Mouse (Mus musculus) C2C12 (cell line): ENCODE results near the gene Hs6st3. TPM values are rescaled to one million over a fixed set of nuclear protein-coding genes. Genes with fewer than 3 reads are reported as not detected.

Experiments
- H3K27me3 ChIP-seq: one replicate; pipeline ENCODE4 v1.6.1; 2011; ENCODE audit not compliant: control insufficient read depth, insufficient read depth, insufficient read length
- H3K36me3 ChIP-seq: one replicate; pipeline ENCODE4 v1.6.1; 2011; ENCODE audit not compliant: control insufficient read depth, insufficient read depth
- H3K4me3 ChIP-seq: one replicate; pipeline ENCODE4 v1.5.1; 2011; ENCODE audit warnings: mild to moderate bottlenecking, control low read depth; ENCODE audit not compliant: poor library complexity, insufficient read depth, severe bottlenecking
- H3K79me2 ChIP-seq: one replicate; pipeline ENCODE4 v1.6.1; 2011; ENCODE audit not compliant: control insufficient read depth, insufficient read depth
- H3K79me3 ChIP-seq: one replicate; pipeline ENCODE4 v1.6.1; 2011; ENCODE audit warnings: low read depth, control low read depth
- H3ac ChIP-seq: one replicate; pipeline ENCODE3; 2011; ENCODE audit warnings: low read depth; ENCODE audit not compliant: control insufficient read depth, insufficient read length
- CEBPB ChIP-seq: IDR thresholded peaks from one replicate; pipeline ENCODE4 v1.6.1; 2011; ENCODE audit warnings: low read depth, mild to moderate bottlenecking, control low read depth, moderate library complexity
- CTCF ChIP-seq: IDR thresholded peaks from one replicate; pipeline ENCODE4 v1.5.1; 2011; ENCODE audit not compliant: control insufficient read depth, insufficient read depth, insufficient read length
- FOSL1 ChIP-seq: IDR thresholded peaks from one replicate; pipeline ENCODE4 v1.8.0; 2011; ENCODE audit warnings: mild to moderate bottlenecking, low read length; ENCODE audit not compliant: poor library complexity, insufficient read depth, severe bottlenecking
- MAX ChIP-seq: IDR thresholded peaks from one replicate; pipeline ENCODE4 v1.6.1; 2011; ENCODE audit warnings: mild to moderate bottlenecking, control low read depth
- MYOD1 ChIP-seq: IDR thresholded peaks from one replicate; pipeline ENCODE4 v1.6.1; 2011; ENCODE audit warnings: low read depth; ENCODE audit not compliant: control insufficient read depth, insufficient read length
- MYOG ChIP-seq: IDR thresholded peaks from one replicate; pipeline ENCODE4 v1.6.1; 2011; ENCODE audit not compliant: control insufficient read depth, insufficient read length; ENCODE audit errors: extremely low read depth
- USF1 ChIP-seq: IDR thresholded peaks from one replicate; pipeline ENCODE4 v1.6.1; 2011; ENCODE audit warnings: low read depth, mild to moderate bottlenecking, control low read depth, moderate library complexity
- polyA plus RNA-seq: library from polyadenylated mRNA; unstranded; fragments of >200 nt; fragmentation: generic; extraction: Trizol; gene quantifications from one replicate; pipeline ENCODE4 v1.2.1, GENCODE M21; 2012; ENCODE audit warnings: missing spikeins

The Hs6st3 gene
- polyA plus RNA-seq, 1 experiment, result not detected

DNA sequence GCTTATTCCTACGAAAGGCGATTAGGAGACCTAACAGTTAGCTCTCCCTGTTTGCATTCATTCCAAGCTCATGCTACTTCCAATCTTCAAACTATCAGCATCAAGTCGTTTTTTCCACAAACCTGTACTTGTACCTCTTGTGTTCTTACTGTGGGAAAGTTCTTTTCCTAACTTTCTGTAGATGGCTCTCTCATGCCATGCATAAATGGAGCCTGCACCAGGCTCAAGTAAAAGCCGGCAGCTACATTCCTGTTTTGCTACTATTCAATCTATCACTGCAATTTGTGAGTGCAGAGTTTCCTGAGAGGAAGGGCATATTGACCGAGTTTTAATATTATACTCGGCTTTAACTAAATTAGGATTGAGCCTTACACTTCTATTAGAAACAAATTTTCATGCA lies 25.6 kb upstream of the Hs6st3 start:
- no peak overlapping the region for H3K4me3 ChIP-seq
- no peaks in the 10 kb centered on the region for H3K36me3 ChIP-seq
- no peaks in the 10 kb centered on the region for H3K79me3 ChIP-seq
- no peak for TF ChIP-seq MAX
- no peak for TF ChIP-seq MYOD1
- TF ChIP-seq FOSL1, result no peak
- no peak for TF ChIP-seq CEBPB
- no peak for TF ChIP-seq MYOG
- TF ChIP-seq CTCF, result no peak
- no peak for TF ChIP-seq USF1
- peaks cover 13% of the 10 kb centered on the region for H3K27me3 ChIP-seq
- no peaks in the 10 kb centered on the region for H3K79me2 ChIP-seq
- H3ac ChIP-seq, result no peak overlapping the region

DNA sequence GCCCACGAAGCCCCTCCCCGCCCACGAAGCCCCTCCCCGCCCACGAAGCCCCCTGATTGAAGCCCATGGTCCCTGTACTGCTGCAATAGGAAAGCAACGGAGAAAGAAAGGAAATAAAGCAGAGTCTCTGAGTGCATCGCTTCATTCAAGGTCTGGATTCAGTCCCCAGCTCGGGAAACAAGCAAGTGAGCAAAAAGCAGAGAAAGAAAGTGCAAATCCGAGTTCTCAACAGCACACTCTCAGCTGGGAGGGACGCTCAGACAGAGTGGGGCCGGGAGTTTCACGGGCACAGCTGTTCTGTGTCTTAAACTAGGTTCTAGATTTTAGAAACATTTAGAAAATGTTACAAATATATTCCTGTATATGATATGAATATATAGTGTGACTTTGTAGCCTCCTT lies 14.6 kb upstream of the Hs6st3 start:
- no peaks in the 10 kb centered on the region for H3K79me3 ChIP-seq
- H3K4me3 ChIP-seq, result no peak overlapping the region
- H3ac ChIP-seq, result no peak overlapping the region

DNA sequence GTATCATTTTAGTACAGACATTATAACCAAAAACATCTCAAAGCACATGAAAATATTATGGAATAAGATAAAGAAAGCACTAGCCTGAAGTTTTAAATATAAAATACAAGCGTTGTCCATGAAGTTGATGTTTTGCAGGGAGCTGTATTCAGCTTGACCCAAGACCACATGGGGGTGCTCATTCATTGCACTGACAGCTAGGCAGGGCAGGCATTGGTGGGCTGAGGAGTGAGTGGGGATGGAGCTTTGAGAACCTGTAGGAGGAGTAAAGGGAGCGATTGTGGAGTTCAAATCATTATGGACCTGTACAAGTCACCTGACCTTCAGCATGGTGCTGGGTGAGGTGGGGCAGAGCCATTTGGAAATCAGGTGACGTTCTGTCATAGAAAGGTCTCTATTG lies 14.1 kb upstream of the Hs6st3 start:
- no peaks in the 10 kb centered on the region for H3K79me2 ChIP-seq
- no peaks in the 10 kb centered on the region for H3K36me3 ChIP-seq
- H3K27me3 ChIP-seq, result no peaks in the 10 kb centered on the region
- no peak overlapping the region for H3ac ChIP-seq
- no peaks in the 10 kb centered on the region for H3K79me3 ChIP-seq
- TF ChIP-seq CTCF (no peak), FOSL1 (no peak), USF1 (no peak), MYOG (no peak), CEBPB (no peak), MAX (no peak), MYOD1 (no peak)
- H3K4me3 ChIP-seq, result no peak overlapping the region

More for the DNA sequence above, 14.6 kb upstream of the Hs6st3 start:
- Histone ChIP-seq H3K79me2 (no peaks in the 10 kb centered on the region), H3K27me3 (no peaks in the 10 kb centered on the region), H3K36me3 (no peaks in the 10 kb centered on the region)
- no peak for TF ChIP-seq MYOD1
- TF ChIP-seq MAX, result no peak
- no peak for TF ChIP-seq CEBPB
- no peak for TF ChIP-seq USF1
- TF ChIP-seq CTCF, result no peak
- TF ChIP-seq FOSL1, result no peak
- TF ChIP-seq MYOG, result no peak

DNA sequence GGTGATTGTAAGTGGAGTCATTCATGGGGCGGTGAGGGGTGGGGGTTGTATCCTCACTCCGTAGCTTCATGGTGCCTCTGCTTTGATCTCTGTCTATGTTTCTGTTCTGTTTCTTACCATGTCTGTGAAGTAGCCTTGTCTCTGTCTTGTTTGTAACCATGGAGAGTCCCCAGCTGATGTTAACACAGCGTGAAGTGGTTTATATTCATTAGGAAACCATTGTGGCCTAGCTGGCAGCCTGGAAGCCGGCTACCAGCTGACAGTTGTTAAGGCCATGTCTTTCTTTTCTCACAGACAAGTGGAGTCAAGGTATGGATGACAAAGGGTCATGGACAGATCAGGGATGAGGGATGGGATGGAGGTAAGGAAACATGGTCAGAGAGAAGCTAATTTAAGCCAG lies 12.3 kb upstream of the Hs6st3 start:
- no peak overlapping the region for H3ac ChIP-seq
- TF ChIP-seq MYOG (no peak), CTCF (no peak), MYOD1 (no peak), CEBPB (no peak), FOSL1 (no peak)
- no peak overlapping the region for H3K4me3 ChIP-seq
- no peaks in the 10 kb centered on the region for H3K27me3 ChIP-seq
- H3K79me3 ChIP-seq, result no peaks in the 10 kb centered on the region
- no peaks in the 10 kb centered on the region for H3K36me3 ChIP-seq
- H3K79me2 ChIP-seq, result no peaks in the 10 kb centered on the region

DNA sequence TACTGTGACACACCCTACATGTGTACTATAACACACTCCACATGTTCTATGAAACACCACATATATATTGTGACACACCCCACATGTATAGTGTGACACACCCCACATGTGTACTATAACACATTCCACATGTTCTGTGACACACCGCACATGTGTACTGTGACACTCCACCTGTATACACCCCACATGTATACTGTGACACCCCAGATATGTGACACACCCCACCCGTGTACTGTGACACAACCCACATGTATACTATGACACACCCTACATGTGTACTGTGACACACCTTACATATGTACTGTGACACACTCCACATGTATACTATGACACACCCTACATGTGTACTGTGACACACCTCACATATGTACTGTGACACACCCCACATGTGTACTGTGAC lies 10.8 kb upstream of the Hs6st3 start:
- Histone ChIP-seq H3K79me3 (no peaks in the 10 kb centered on the region), H3K79me2 (no peaks in the 10 kb centered on the region), H3K4me3 (no peak overlapping the region), H3ac (no peak overlapping the region), H3K36me3 (no peaks in the 10 kb centered on the region), H3K27me3 (no peaks in the 10 kb centered on the region)
- TF ChIP-seq MYOG (no peak), CEBPB (no peak), USF1 (no peak)

DNA sequence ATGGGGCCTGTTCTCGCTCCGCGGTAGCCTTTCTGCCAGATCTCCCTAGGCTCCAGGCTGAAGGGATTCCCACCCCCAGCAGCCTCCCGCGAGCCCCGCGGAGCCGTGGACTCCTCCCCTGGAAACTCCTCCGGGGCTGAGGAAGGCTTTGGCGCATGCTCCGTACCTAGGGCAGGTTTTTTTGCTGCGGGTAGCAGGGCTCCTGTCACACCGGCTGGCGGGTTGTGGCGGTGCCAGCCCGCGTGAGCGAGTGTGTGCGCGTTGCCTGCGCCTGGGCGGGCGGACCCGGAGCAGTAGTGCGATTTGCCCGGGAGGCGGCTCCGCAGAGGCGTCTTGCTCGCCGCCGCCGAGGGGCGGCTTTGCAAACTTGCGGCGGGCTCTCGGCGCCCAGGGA lies 632 bp upstream of the Hs6st3 start:
- Histone ChIP-seq H3K79me3 (no peaks in the 10 kb centered on the region), H3K79me2 (no peaks in the 10 kb centered on the region), H3K4me3 (no peak overlapping the region), H3K27me3 (peaks cover 12% of the 10 kb centered on the region), H3ac (no peak overlapping the region), H3K36me3 (no peaks in the 10 kb centered on the region)
- no peak for TF ChIP-seq CEBPB
- no peak for TF ChIP-seq MAX
- TF ChIP-seq MYOG, result no peak
- no peak for TF ChIP-seq USF1
- no peak for TF ChIP-seq CTCF
- no peak for TF ChIP-seq MYOD1
- no peak for TF ChIP-seq FOSL1

DNA sequence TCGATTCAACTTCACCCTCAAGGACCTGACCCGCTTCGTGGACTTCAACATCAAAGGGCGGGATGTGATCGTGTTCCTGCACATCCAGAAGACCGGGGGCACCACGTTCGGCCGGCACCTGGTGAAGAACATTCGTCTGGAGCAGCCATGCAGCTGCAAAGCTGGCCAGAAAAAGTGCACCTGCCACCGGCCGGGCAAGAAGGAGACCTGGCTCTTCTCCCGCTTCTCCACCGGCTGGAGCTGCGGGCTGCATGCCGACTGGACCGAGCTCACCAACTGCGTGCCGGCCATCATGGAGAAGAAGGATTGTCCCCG lies 602 bp downstream of the Hs6st3 start:
- Histone ChIP-seq H3K79me2 (no peaks in the 10 kb centered on the region), H3K4me3 (no peak overlapping the region), H3K79me3 (no peaks in the 10 kb centered on the region), H3K27me3 (peaks cover 12% of the 10 kb centered on the region), H3ac (no peak overlapping the region), H3K36me3 (no peaks in the 10 kb centered on the region)
- TF ChIP-seq MAX (no peak), CTCF (no peak), MYOD1 (no peak), FOSL1 (no peak), CEBPB (no peak), MYOG (no peak)
